Mouse (Mus musculus): ENCODE measurements at regions not wholly inside any gene's neighbourhood (a gene's known extent, or its start where the extent isn't known, plus 50 kb on each side); places are given as distances from the start of the nearest gene placed in this dataset.
A peak's percentile ranks its signal among the peaks of the same experiment; 100 is the strongest.

DNA sequence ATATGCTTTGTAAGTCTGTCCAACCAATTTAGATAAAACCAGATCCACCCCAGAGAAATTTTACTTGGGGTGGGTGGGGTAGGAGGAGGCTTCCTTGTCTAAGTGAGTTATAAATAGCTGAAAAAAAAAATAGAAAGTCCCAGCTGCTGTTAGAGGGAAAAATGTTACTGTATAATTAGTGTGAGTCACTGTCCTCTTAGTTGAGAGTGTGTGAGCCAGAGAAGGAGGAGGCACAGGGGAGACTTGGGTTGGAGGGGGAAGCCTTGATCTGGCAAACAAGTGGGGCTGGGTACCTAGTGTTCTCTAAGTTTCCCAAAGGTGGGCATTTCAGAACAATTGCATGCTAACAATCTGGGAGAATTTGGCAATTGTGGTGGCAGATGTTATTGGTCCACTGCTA is 103.8 kb upstream of the 4930474N05Rik start:
- intact Hi-C loops (cut with DNase I): no loop called here
- DNase-seq (ENCODE audit: extremely low spot score in 1 of 2, low spot score in 2 of 2): peak in 1 of 2 experiments; percentile 5
